Mouse (Mus musculus) embryonic facial prominence, embryonic 14.5 days (tissue): ENCODE data around the gene Dera. TPM values are rescaled to one million over a fixed set of nuclear protein-coding genes. Genes with fewer than 3 reads are reported as not detected.

Experiments used
- ATAC-seq: fragments of 200-750 bp; cut with Nextera tagmentation; 2 replicates; pipeline ENCODE4 v1.8.0; 2017; ENCODE audit warnings: low read depth, moderate number of reproducible peaks, moderate TSS enrichment
- DNase-seq: peaks from one replicate; pipeline ENCODE4 v3.0.0-alpha.2; 2015; ENCODE audit warnings: low spot score
- H3K27ac ChIP-seq: fragments of 300-500 bp; sonication (generic); replicated peaks from 2 replicates; pipeline ENCODE4 v1.5.1; 2014; ENCODE audit warnings: low read depth, mild to moderate bottlenecking, low read length, moderate library complexity
- H3K27me3 ChIP-seq: fragments of 300-500 bp; sonication (generic); replicated peaks from 2 replicates; pipeline ENCODE4 v1.6.1; 2014; ENCODE audit warnings: low read length; ENCODE audit not compliant: control insufficient read depth, insufficient read depth
- H3K36me3 ChIP-seq: fragments of 300-500 bp; sonication (generic); 2 replicates; pipeline ENCODE4 v1.6.1; 2014; ENCODE audit warnings: low read length, mixed read lengths; ENCODE audit not compliant: control insufficient read depth, insufficient read depth
- H3K4me1 ChIP-seq: fragments of 300-500 bp; sonication (generic); 2 replicates; pipeline ENCODE4 v1.6.1; 2014; ENCODE audit warnings: antibody characterized with exemption, low read length; ENCODE audit not compliant: control insufficient read depth, insufficient read depth
- H3K4me2 ChIP-seq: fragments of 300-500 bp; sonication (generic); 2 replicates; pipeline ENCODE4 v1.6.1; 2014; ENCODE audit warnings: low read depth, mild to moderate bottlenecking, low read length, moderate library complexity, mixed read lengths
- H3K4me3 ChIP-seq: fragments of 300-500 bp; sonication (generic); 2 replicates; pipeline ENCODE4 v1.5.1; 2014; ENCODE audit warnings: low read depth, mild to moderate bottlenecking, low read length
- H3K9ac ChIP-seq: fragments of 300-500 bp; sonication (generic); 2 replicates; pipeline ENCODE4 v1.6.1; 2014; ENCODE audit warnings: low read depth, mild to moderate bottlenecking, low read length, moderate library complexity, mixed read lengths
- H3K9me3 ChIP-seq: fragments of 300-500 bp; sonication (generic); 2 replicates; pipeline ENCODE4 v1.6.1; 2016; ENCODE audit warnings: low read length; ENCODE audit not compliant: control insufficient read depth
- WGBS: fragments of 180-500 bp; shearing (Covaris S2); extraction: QIAGEN DNeasy Blood & Tissue Kit; methylation state at CpG from one replicate; pipeline ENCODE4 v1.1.7; 2014; 5-methylcytosine and 5-hydroxymethylcytosine counted together
- polyA plus RNA-seq: library from polyadenylated mRNA; unstranded; fragments of >200 nt; fragmentation: Nextera tagmentation; extraction: Ambion mirVana; gene quantifications from 2 replicates; pipeline ENCODE4 v1.2.1, GENCODE M21; 2014

The Dera gene
- polyA plus RNA-seq, 1 experiment from 2014 or later, result 35.4 TPM

DNA sequence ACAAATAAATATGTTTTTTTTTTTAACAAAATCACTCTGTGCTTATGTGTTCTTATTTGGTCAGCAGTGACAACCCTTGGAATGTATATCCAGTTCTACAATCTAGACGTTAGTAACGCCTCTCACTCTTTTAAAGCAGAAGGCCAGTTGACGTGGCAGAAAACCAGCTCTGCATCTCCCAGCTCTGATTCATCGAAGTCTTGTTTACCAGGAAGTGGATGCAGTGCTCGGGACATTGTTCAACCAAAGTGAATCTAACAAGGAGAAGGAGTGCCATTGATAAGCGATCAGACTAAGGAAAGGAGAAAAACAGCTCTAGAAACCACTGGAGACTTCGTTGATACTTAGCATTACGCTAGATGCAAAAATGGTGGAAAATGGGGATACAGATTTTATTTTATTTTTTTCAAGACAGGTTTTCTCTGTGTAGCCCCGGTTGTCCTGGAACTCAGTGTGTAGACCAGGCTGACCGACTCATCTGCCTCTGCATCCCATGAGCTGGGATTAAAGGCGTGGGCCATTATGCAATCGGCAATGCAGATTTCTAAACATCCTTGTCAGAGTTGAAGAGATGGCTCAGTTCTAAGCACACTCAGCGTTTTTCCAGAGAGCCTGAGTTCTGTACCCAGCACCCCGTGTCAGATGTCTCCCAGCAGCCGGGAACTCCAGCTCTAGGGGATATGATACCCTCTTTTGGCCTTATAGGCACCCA lies 32.0 kb upstream of the Dera start:
- no peak overlapping the region for H3K4me3 ChIP-seq
- ATAC-seq, result no peak
- peaks cover 6% of the 10 kb centered on the region; the same call in 1 of the 2 replicates for H3K9me3 ChIP-seq

DNA sequence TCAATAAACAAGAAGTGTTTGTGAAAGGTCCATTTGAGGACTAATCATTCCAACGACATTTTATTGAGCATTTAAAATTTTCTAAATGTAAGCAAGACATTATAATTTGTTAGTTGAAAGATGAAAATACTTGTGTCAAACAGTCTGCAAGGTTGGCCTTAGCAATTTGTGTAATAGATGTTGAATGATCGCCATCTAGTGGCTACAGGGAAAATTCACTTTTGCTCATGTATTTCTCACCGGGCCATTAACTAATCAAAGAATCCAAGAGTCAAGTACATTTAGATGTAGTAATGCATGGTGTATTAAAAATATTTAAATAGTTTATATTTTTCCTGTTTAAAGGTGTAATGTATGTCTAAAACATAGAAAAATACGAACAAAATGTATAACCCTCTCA lies 30.4 kb upstream of the Dera start:
- Histone ChIP-seq H3K9me3 (peaks cover 6% of the 10 kb centered on the region; the same call in 1 of the 2 replicates), H3K4me2 (no peak overlapping the region), H3K27ac (no peak overlapping the region), H3K9ac (no peak overlapping the region), H3K27me3 (no peaks in the 10 kb centered on the region; the same call in 1 of the 2 replicates), H3K36me3 (no peaks in the 10 kb centered on the region), H3K4me3 (no peak overlapping the region), H3K4me1 (no peaks in the 10 kb centered on the region)
- WGBS, result 7% methylated on average over 4 of the region's 4 CpGs
- DNase-seq (peak; percentile 88), ATAC-seq (peak; percentile 60; the same call in 1 of the 2 replicates)

More for the DNA sequence above, 32.0 kb upstream of the Dera start:
- WGBS, result 88% methylated on average over 15 of the region's 15 CpGs
- no peak overlapping the region for H3K27ac ChIP-seq
- H3K36me3 ChIP-seq, result no peaks in the 10 kb centered on the region
- H3K27me3 ChIP-seq, result no peaks in the 10 kb centered on the region; the same call in 1 of the 2 replicates
- no peak overlapping the region for H3K9ac ChIP-seq
- no peaks in the 10 kb centered on the region for H3K4me1 ChIP-seq
- DNase-seq, result no peak
- H3K4me2 ChIP-seq, result no peak overlapping the region

GRCm38 (mm10) chr6:137734460-137734845 lies 19.9 kb upstream of the Dera start:
- Histone ChIP-seq H3K36me3 (peaks cover 23% of the 10 kb centered on the region), H3K9ac (peak overlapping the region; percentile 90), H3K4me3 (peak overlapping the region; percentile 98), H3K27ac (no peak overlapping the region), H3K9me3 (no peaks in the 10 kb centered on the region), H3K27me3 (no peaks in the 10 kb centered on the region), H3K4me2 (peak overlapping the region; percentile 86), H3K4me1 (peaks cover 14% of the 10 kb centered on the region)
- DNase-seq, result no peak
- WGBS, result 9% methylated on average over 7 of the region's 7 CpGs
- ATAC-seq, result no peak

- peak; percentile 98 for DNase-seq
- Histone ChIP-seq H3K4me1 (peaks cover 14% of the 10 kb centered on the region), H3K9ac (peak within 1 kb of the TSS; percentile 90), H3K4me3 (peak within 1 kb of the TSS; percentile 98), H3K27me3 (no peaks in the 10 kb centered on the region), H3K36me3 (peaks cover 29% of the 10 kb centered on the region), H3K9me3 (no peaks in the 10 kb centered on the region), H3K27ac (peak within 1 kb of the TSS; percentile 86), H3K4me2 (peak within 1 kb of the TSS; percentile 86)
- ATAC-seq, result peak; percentile 99
- WGBS, result under 1% methylated on average over 32 of the region's 86 CpGs
Measured at GRCm38 (mm10) chr6:137734846-137735609, 19.3 kb upstream of the Dera start, which contains the start of gene Strap. Gene Strap, plus strand, starts transcription at chr6:137735078.

DNA sequence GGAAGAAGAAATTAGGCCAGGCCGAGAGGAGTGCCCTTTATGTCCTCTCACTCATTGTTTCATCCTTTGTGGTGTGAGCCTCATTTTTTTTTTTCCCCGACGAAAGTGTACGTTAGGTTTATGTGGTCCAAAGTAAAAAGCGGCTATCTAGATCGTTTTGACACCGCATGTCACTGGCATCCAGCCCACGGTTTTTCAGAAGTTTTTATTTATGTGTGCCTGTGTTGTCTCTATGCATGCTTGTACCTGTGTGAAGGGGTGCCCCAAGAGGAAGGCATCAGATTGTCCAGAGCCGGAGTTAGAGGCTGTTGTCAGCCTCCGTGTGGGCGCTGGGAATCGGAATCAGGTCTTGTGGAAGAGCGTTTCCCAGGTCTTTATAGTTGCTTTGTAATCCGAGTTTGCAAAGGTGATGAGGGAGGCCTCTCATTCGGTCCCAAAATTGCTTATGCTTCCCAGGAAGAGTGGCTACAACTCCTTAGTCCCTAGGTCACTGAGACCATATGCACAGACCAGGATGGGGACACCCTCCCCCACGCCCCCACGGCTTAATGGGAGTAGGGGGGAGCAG lies 18.6 kb upstream of the Dera start:
- DNase-seq, result no peak
- H3K9me3 ChIP-seq, result no peaks in the 10 kb centered on the region
- peak overlapping the region; percentile 86 for H3K27ac ChIP-seq
- 9% methylated on average over 17 of the region's 17 CpGs for WGBS
- H3K9ac ChIP-seq, result peak overlapping the region; percentile 90
- H3K36me3 ChIP-seq, result peaks cover 36% of the 10 kb centered on the region
- peaks cover 14% of the 10 kb centered on the region for H3K4me1 ChIP-seq
- H3K4me3 ChIP-seq, result peak overlapping the region; percentile 98
- H3K27me3 ChIP-seq, result no peaks in the 10 kb centered on the region
- ATAC-seq, result no peak
- H3K4me2 ChIP-seq, result peak overlapping the region; percentile 71

- H3K9me3 ChIP-seq, result no peaks in the 10 kb centered on the region
- peaks cover 8% of the 10 kb centered on the region for H3K4me1 ChIP-seq
- DNase-seq, result no peak
- H3K27ac ChIP-seq, result no peak overlapping the region
- ATAC-seq, result no peak
- no peak overlapping the region for H3K4me2 ChIP-seq
- 93% methylated on average over 2 of the region's 2 CpGs for WGBS
- H3K27me3 ChIP-seq, result no peaks in the 10 kb centered on the region
- H3K36me3 ChIP-seq, result peaks cover 83% of the 10 kb centered on the region
- H3K4me3 ChIP-seq, result no peak overlapping the region
- H3K9ac ChIP-seq, result no peak overlapping the region
Measured at GRCm38 (mm10) chr6:137740972-137741371, 13.4 kb upstream of the Dera start.

GRCm38 (mm10) chr6:137744700-137745099 lies 9.6 kb upstream of the Dera start:
- Histone ChIP-seq H3K36me3 (peaks cover 84% of the 10 kb centered on the region), H3K4me3 (no peak overlapping the region), H3K9me3 (no peaks in the 10 kb centered on the region), H3K9ac (no peak overlapping the region), H3K27me3 (no peaks in the 10 kb centered on the region), H3K27ac (no peak overlapping the region), H3K4me1 (no peaks in the 10 kb centered on the region), H3K4me2 (no peak overlapping the region)
- DNase-seq, result no peak
- WGBS, result 85% methylated on average over 4 of the region's 4 CpGs
- no peak for ATAC-seq

DNA sequence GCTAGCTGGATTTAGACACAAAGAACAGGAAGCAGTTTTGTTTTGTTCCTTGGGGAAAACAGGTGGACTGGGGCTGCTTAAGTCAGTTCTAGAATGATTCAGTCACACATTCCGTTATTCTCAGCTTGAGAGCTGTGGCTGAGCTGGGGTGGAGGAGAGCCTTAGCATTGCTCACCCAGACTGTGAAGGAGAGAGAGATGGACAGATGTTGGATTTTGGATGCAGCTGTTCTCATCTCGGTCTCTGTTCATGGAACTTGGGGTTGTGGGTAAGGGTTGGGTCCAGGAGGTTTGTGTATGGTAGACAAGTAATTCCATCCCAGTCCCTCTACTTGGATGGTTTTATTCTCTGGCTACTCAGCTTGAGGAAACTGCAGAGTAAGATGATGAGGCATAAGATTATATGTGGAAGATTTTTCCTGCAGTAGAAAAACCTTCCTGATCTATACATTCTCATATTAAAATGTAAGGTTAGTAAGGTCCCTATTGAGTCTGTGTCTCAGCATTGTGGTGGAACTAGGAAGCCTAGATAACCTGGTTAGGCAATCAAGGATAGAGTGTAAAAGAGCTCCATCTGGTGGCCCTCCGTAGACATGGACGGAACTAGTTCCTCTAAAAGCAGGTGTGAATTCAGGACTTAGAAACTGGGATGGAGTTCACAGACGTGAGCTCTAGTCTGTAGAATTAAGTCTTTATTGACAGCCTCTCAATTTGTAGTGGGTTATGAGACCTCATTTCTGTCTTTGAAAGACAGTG lies 7.0 kb upstream of the Dera start:
- Histone ChIP-seq H3K9me3 (no peaks in the 10 kb centered on the region), H3K4me1 (no peaks in the 10 kb centered on the region), H3K27me3 (no peaks in the 10 kb centered on the region), H3K9ac (no peak overlapping the region), H3K4me3 (no peak overlapping the region), H3K27ac (no peak overlapping the region), H3K4me2 (no peak overlapping the region), H3K36me3 (peaks cover 79% of the 10 kb centered on the region)
- ATAC-seq (no peak), DNase-seq (peak; percentile 26)
- 67% methylated on average over 5 of the region's 5 CpGs for WGBS
